Mouse (Mus musculus) gastrocnemius, adult 2 months (tissue): ENCODE results near the gene Gm21964. TPM values are rescaled to one million over a fixed set of nuclear protein-coding genes. Genes with fewer than 3 reads are reported as not detected.

ENCODE experiments used
- DNase-seq: peaks from one replicate; pipeline ENCODE4 v3.0.0; 2022
- H3K27ac ChIP-seq: fragments of 200-600 bp; 2 replicates; pipeline ENCODE4 v1.8.1; 2022; ENCODE audit warnings: mild to moderate bottlenecking
- H3K4me3 ChIP-seq: fragments of 200-600 bp; 2 replicates; pipeline ENCODE4 v1.8.1; 2022; ENCODE audit warnings: mild to moderate bottlenecking, moderate library complexity
- CTCF ChIP-seq: fragments of 200-600 bp; IDR thresholded peaks from 2 replicates; pipeline ENCODE4 v1.8.1; 2022; ENCODE audit warnings: antibody characterized with exemption, mild to moderate bottlenecking, moderate library complexity
- intact Hi-C: fragments of 180-260 bp; cut with DNase I; formaldehyde crosslinking; loops from one replicate; pipeline ENCODE4 v1.15.1; 2025
- total RNA-seq, 2 experiments: library from RNA; stranded (reverse); gene quantifications; 2 replicates each; pipeline ENCODE4 v1.2.3; 2021

The Gm21964 gene
- total RNA-seq, 2 experiments from 2014 or later: not detected

- TF ChIP-seq CTCF: no peak
- DNase-seq: no peak
- no peak overlapping the region for H3K4me3 ChIP-seq
- intact Hi-C loops: no loop called here
- no peak overlapping the region for H3K27ac ChIP-seq
These were observed 669 bp downstream of the Gm21964 start for GRCm38 (mm10) chr8:110101676-110102075.

- no peak within 1 kb of the TSS for H3K4me3 ChIP-seq
- no peak within 1 kb of the TSS for H3K27ac ChIP-seq
- peak; percentile 28; the same call in 1 of the 2 replicates for TF ChIP-seq CTCF
- intact Hi-C loops: no loop called here
- no peak for DNase-seq
These were observed 1.6 kb downstream of the Gm21964 start, which contains the start of gene Gm17720 for GRCm38 (mm10) chr8:110102653-110103052. Gm17720 (minus strand) TSS chr8:110102753.

- peak; percentile 20; the same call in 1 of the 2 replicates for TF ChIP-seq CTCF
- intact Hi-C loops: no loop called here
- Histone ChIP-seq H3K4me3 (no peak overlapping the region), H3K27ac (no peak overlapping the region)
- no peak for DNase-seq
These were observed 18.7 kb downstream of the Gm21964 start for GRCm38 (mm10) chr8:110119715-110120114.

- peak; percentile 89 for TF ChIP-seq CTCF
- no peak overlapping the region for H3K27ac ChIP-seq
- intact Hi-C loops: loop anchor here (5.0 kb wide), 1 partner anchor 347 kb away; no protein-coding TSS in a partner anchor
- no peak overlapping the region for H3K4me3 ChIP-seq
- peak; percentile 82 for DNase-seq
These were observed 29.5 kb downstream of the Gm21964 start for GRCm38 (mm10) chr8:110130537-110130936.

GRCm38 (mm10) chr8:110134236-110134635 lies 33.2 kb downstream of the Gm21964 start:
- TF ChIP-seq CTCF: no peak
- intact Hi-C loops: loop anchor here (5.0 kb wide), 1 partner anchor 343 kb away; no protein-coding TSS in a partner anchor
- no peak overlapping the region for H3K4me3 ChIP-seq
- DNase-seq: no peak
- H3K27ac ChIP-seq: no peak overlapping the region

- Histone ChIP-seq H3K27ac (no peak overlapping the region), H3K4me3 (no peak overlapping the region)
- TF ChIP-seq CTCF: no peak
- intact Hi-C loops: no loop called here
- DNase-seq: no peak
These were observed 34.5 kb downstream of the Gm21964 start for GRCm38 (mm10) chr8:110135515-110135914.

GRCm38 (mm10) chr8:110140156-110140555 lies 39.1 kb downstream of the Gm21964 start:
- DNase-seq: no peak
- Histone ChIP-seq H3K4me3 (no peak overlapping the region), H3K27ac (no peak overlapping the region)
- intact Hi-C loops: no loop called here
- TF ChIP-seq CTCF: no peak

GRCm38 (mm10) chr8:110140770-110141169 lies 39.8 kb downstream of the Gm21964 start:
- DNase-seq: no peak
- Histone ChIP-seq H3K4me3 (no peak overlapping the region), H3K27ac (no peak overlapping the region)
- intact Hi-C loops: no loop called here
- no peak for TF ChIP-seq CTCF

GRCm38 (mm10) chr8:110145538-110145937 lies 44.5 kb downstream of the Gm21964 start:
- H3K4me3 ChIP-seq: no peak overlapping the region
- DNase-seq: peak; percentile 52
- H3K27ac ChIP-seq: no peak overlapping the region
- peak; percentile 74 for TF ChIP-seq CTCF
- intact Hi-C loops: no loop called here

GRCm38 (mm10) chr8:110152951-110153350 lies 51.9 kb downstream of the Gm21964 start:
- TF ChIP-seq CTCF: no peak
- no peak for DNase-seq
- intact Hi-C loops: no loop called here

More at GRCm38 (mm10) chr8:110152951-110153350, 51.9 kb downstream of the Gm21964 start:
- H3K4me3 ChIP-seq: no peak overlapping the region
- no peak overlapping the region for H3K27ac ChIP-seq

Other genes with a start within 250 kb of the Gm21964 start
- gene Phlpp2, start 232.7 kb upstream of the Gm21964 start, total RNA-seq: 1 to 10 TPM; 2.4 to 2.9 TPM
- gene Marveld3, start 139.0 kb upstream of the Gm21964 start, total RNA-seq: not detected
- not detected for gene Tat, start 110.8 kb upstream of the Gm21964 start, total RNA-seq
- gene Chst4, start 61.5 kb upstream of the Gm21964 start, total RNA-seq: not detected
- 1 to 10 TPM; 4.9 to 6.8 TPM for gene Zfp612, start 21.5 kb upstream of the Gm21964 start, total RNA-seq
- gene Gm17720, start 1.5 kb downstream of the Gm21964 start, total RNA-seq: not detected
- gene Calb2, start 67.0 kb downstream of the Gm21964 start, total RNA-seq: not detected
- 1 to 10 TPM; 3.2 to 3.4 TPM for gene Cmtr2, start 114.5 kb downstream of the Gm21964 start, total RNA-seq
- gene Hydin, start 165.8 kb downstream of the Gm21964 start, total RNA-seq: under 1 TPM; 0.03 to 0.06 TPM